Mouse (Mus musculus) liver, embryonic 14.5 days (tissue): Measurements from ENCODE around the gene Sipa1l3. TPM values are rescaled to one million over a fixed set of nuclear protein-coding genes. Genes with fewer than 3 reads are reported as not detected.

Source experiments
- ATAC-seq: fragments of 200-750 bp; cut with Nextera tagmentation; 2 replicates; pipeline ENCODE4 v1.8.0; 2017; ENCODE audit warnings: moderate number of reproducible peaks, mild to moderate bottlenecking, moderate library complexity; ENCODE audit not compliant: insufficient read depth
- DNase-seq, 3 experiments: peaks; one replicate each; pipeline ENCODE4 v3.0.0-alpha.2; 2012 to 2013; ENCODE audit warnings: low read depth in 3 of 3, low spot score in 3 of 3
- H3K27ac ChIP-seq: fragments of 300-500 bp; sonication (generic); 2 replicates; pipeline ENCODE4 v1.5.1; 2014; ENCODE audit warnings: moderate library complexity, mild to moderate bottlenecking, control low read depth, inconsistent platforms
- H3K27me3 ChIP-seq: fragments of 300-500 bp; sonication (generic); 2 replicates; pipeline ENCODE4 v1.6.1; 2014; ENCODE audit warnings: mild to moderate bottlenecking, low read length, moderate library complexity; ENCODE audit not compliant: control insufficient read depth, insufficient read depth
- H3K36me3 ChIP-seq: fragments of 300-500 bp; sonication (generic); replicated peaks from 2 replicates; pipeline ENCODE4 v1.6.1; 2014; ENCODE audit warnings: low read depth; ENCODE audit not compliant: control insufficient read depth, insufficient read depth
- H3K4me1 ChIP-seq, 2 experiments: fragments of 200-500 bp in 1 of 2; fragments of 300-500 bp in 1 of 2; sonication (generic) in 1 of 2; replicated peaks; 2 replicates each; pipeline ENCODE4 v1.6.1; 2012 to 2014; ENCODE audit warnings: antibody characterized with exemption in 1 of 2, inconsistent platforms in 1 of 2, low read length in 1 of 2; ENCODE audit not compliant: control insufficient read depth in 2 of 2, insufficient read depth in 2 of 2
- H3K4me2 ChIP-seq: fragments of 300-500 bp; sonication (generic); 2 replicates; pipeline ENCODE4 v1.6.1; 2014; ENCODE audit warnings: low read depth, mild to moderate bottlenecking, control low read depth, moderate library complexity
- H3K4me3 ChIP-seq, 2 experiments: fragments of 200-500 bp in 1 of 2; fragments of 300-500 bp in 1 of 2; sonication (generic) in 1 of 2; 2 replicates each; pipeline ENCODE4 v1.5.1; 2012 to 2014; ENCODE audit warnings: low read depth in 2 of 2, low read length in 2 of 2, mild to moderate bottlenecking in 2 of 2, control low read depth in 1 of 2, inconsistent platforms in 1 of 2, moderate library complexity in 1 of 2; ENCODE audit not compliant: insufficient read depth in 1 of 2
- H3K9ac ChIP-seq: fragments of 300-500 bp; sonication (generic); replicated peaks from 2 replicates; pipeline ENCODE4 v1.6.1; 2014; ENCODE audit warnings: mild to moderate bottlenecking, control low read depth, moderate library complexity
- H3K9me3 ChIP-seq: fragments of 300-500 bp; sonication (generic); 2 replicates; pipeline ENCODE4 v1.6.1; 2016; ENCODE audit warnings: low read length, mixed read lengths; ENCODE audit not compliant: control insufficient read depth
- CTCF ChIP-seq: IDR thresholded peaks from 2 replicates; pipeline ENCODE4 v1.5.1; 2016; ENCODE audit warnings: antibody characterized with exemption, low read depth, control low read depth
- EP300 ChIP-seq: IDR thresholded peaks from 2 replicates; pipeline ENCODE4 v1.6.1; 2016; ENCODE audit warnings: antibody characterized with exemption, low read depth
- WGBS: fragments of 180-500 bp; shearing (Covaris S2); extraction: QIAGEN DNeasy Blood & Tissue Kit; methylation state at CpG from one replicate; pipeline ENCODE4 v1.1.7; 2014; ENCODE audit not compliant: insufficient replicate concordance; 5-methylcytosine and 5-hydroxymethylcytosine counted together
- polyA plus RNA-seq, 2 experiments: library from polyadenylated mRNA; depleted of rRNA in 1 of 2; stranded (reverse) in 1 of 2; unstranded in 1 of 2; fragments of >200 nt; fragmentation: Nextera tagmentation in 1 of 2; extraction: Ambion mirVana in 1 of 2; gene quantifications; 2 replicates each; pipeline versions ENCODE4 v1.2.1 to v1.2.3; 2012 to 2014

The Sipa1l3 gene
- polyA plus RNA-seq, 2 experiments = 1.8 to 4.9 TPM

DNA sequence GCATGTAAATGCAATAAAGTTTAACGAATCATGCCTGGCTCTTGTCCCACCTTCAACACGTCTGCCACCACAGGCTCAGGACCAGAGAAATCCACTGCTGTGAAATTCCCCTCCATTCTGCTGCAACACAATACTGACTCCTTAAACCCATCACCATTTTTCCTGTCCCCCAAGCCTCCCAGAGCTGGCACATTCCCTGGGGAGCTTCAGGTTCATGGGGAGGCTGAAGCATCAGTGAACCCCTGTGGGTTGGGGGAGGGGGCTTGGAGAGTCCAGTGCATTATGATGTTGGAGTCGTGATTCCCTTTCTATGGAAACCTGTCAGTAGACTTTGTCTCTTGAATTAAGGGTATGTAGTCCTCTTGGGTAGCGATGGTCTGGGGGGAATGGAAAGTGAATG lies 37.8 kb upstream of the Sipa1l3 start:
- Histone ChIP-seq H3K9ac (no peak overlapping the region), H3K36me3 (no peaks in the 10 kb centered on the region), H3K4me3 (no peak overlapping the region), H3K27ac (no peak overlapping the region), H3K27me3 (no peaks in the 10 kb centered on the region), H3K4me1 (no peaks in the 10 kb centered on the region), H3K9me3 (no peaks in the 10 kb centered on the region), H3K4me2 (no peak overlapping the region)
- DNase-seq (no peak), ATAC-seq (no peak)
- WGBS = 52% methylated on average over 4 of the region's 4 CpGs
- no peak for TF ChIP-seq EP300
- TF ChIP-seq CTCF = no peak

DNA sequence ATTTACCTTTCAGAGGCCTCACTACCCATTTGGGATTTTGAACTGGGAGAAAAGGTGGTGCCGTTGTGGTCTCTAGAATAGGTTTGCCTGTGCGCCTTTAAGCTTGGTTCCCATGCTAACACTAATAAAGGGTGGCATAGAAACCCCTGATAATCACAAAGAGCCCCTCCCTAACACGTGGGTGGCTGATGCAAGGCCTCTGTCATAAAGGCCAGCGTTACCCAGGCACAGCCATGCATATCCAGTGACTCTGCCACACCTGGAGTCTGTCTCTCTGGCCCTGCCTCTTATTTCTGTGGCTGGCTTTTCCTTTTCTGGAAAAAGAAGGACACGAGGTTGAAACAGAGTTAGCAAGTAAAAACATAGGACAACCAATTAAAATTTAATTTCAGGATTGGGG lies 37.1 kb upstream of the Sipa1l3 start:
- Histone ChIP-seq H3K36me3 (no peaks in the 10 kb centered on the region), H3K4me2 (no peak overlapping the region), H3K9ac (no peak overlapping the region), H3K27ac (no peak overlapping the region), H3K4me1 (no peaks in the 10 kb centered on the region), H3K4me3 (no peak overlapping the region), H3K27me3 (no peaks in the 10 kb centered on the region), H3K9me3 (no peaks in the 10 kb centered on the region)
- TF ChIP-seq EP300 = no peak
- TF ChIP-seq CTCF = no peak
- ATAC-seq (no peak), DNase-seq (no peak)
- WGBS = 54% methylated on average over 5 of the region's 5 CpGs

DNA sequence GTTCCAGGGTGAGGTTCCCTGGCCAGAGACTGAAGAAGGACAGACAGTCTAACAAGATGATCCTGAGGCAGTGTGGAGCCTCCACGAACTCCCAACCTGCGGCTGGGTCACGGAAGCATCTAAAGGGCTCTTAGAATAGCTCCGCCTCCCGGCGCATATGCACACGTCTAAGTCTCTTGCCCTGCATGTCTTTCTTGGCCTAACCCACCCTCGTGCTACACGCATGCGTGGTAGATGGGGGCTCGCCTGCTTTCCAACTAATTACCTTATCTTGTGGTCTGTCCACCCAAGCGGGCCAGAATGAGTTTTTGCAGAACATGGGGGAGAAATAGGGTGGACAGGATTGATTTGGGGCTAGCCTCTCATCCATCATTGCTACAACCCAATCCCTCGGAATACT lies 36.6 kb upstream of the Sipa1l3 start:
- TF ChIP-seq CTCF (no peak), EP300 (no peak)
- no peaks in the 10 kb centered on the region for H3K9me3 ChIP-seq
- no peak overlapping the region for H3K27ac ChIP-seq
- H3K4me2 ChIP-seq = no peak overlapping the region
- DNase-seq = no peak
- ATAC-seq = no peak
- H3K4me1 ChIP-seq = no peaks in the 10 kb centered on the region
- H3K27me3 ChIP-seq = no peaks in the 10 kb centered on the region
- H3K9ac ChIP-seq = no peak overlapping the region
- H3K36me3 ChIP-seq = no peaks in the 10 kb centered on the region
- no peak overlapping the region for H3K4me3 ChIP-seq
- 66% methylated on average over 13 of the region's 13 CpGs for WGBS

DNA sequence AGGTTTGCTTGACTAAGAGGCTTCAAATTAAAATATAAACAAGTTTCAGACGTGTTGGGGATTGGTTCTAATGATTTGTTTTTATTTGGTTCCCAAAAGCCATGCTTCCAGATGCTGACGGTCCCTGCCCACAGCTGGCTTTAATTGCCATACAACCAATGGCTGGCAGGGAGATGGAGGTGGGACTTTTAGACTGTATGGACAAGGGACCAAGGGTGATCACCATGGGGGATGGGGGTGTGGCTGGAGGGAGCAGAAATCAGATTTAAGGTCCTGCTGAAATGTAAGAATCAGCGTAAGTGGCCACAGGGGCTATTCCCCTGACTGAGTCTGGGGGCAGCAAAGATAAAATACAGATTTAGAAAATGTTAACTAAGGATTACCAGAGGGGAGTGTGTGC lies 32.2 kb upstream of the Sipa1l3 start:
- Histone ChIP-seq H3K27me3 (no peaks in the 10 kb centered on the region), H3K9me3 (no peaks in the 10 kb centered on the region), H3K9ac (no peak overlapping the region), H3K36me3 (no peaks in the 10 kb centered on the region), H3K4me2 (no peak overlapping the region), H3K4me1 (no peaks in the 10 kb centered on the region), H3K4me3 (no peak overlapping the region), H3K27ac (no peak overlapping the region)
- WGBS = 50% methylated on average over 3 of the region's 3 CpGs
- DNase-seq = no peak
- ATAC-seq = no peak
- TF ChIP-seq EP300 (no peak), CTCF (no peak)

DNA sequence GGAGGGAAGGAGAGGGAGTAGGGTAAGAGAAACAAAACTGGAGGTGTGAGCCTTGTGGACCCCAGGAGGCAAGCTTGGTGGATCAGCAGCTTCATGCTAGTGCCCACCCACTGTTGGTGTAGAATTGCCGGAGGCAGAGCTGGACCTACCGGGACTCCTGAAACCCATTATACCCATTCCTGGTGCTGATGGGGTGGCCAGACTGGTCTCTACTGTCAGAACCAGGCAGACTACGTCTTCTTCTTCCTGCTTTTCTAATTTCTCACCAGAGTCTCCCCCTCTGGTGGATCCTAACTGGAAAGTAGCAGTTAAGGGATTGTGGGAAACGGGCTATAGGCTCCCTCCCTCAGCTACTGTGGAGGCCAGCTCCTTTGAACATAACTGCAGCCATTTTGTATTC lies 23.2 kb upstream of the Sipa1l3 start:
- Histone ChIP-seq H3K27ac (no peak overlapping the region), H3K4me3 (no peak overlapping the region), H3K9ac (no peak overlapping the region), H3K9me3 (no peaks in the 10 kb centered on the region), H3K36me3 (no peaks in the 10 kb centered on the region), H3K27me3 (no peaks in the 10 kb centered on the region), H3K4me1 (no peaks in the 10 kb centered on the region), H3K4me2 (no peak overlapping the region)
- TF ChIP-seq CTCF (no peak), EP300 (no peak)
- no peak for DNase-seq
- WGBS = 65% methylated on average over 4 of the region's 4 CpGs
- ATAC-seq = no peak
